Mouse (Mus musculus): ENCODE results near the gene Olfr1120. TPM values are rescaled to one million over a fixed set of nuclear protein-coding genes. Genes with fewer than 3 reads are reported as not detected.
"Not testable (repeated sequence)": the region's sequence is repeated elsewhere in the genome, so short reads cannot be mapped to it uniquely, and the experiment has no call there.

Gene Olfr1120
- not detected in 2 replicates for polyA plus RNA-seq (2012; rRNA removed)

GRCm38 (mm10) chr2:87354515-87354914, at the start of gene Olfr1120:
Gene Olfr1120 (plus strand): TSS chr2:87354815.
- DNase-seq (ENCODE audit: low spot score): no peak

- DNase-seq (ENCODE audit: low spot score): no peak
Measured at GRCm38 (mm10) chr2:87307281-87307680, 47.3 kb upstream of the Olfr1120 start, which contains the start of gene Olfr1118. Gene Olfr1118 (plus strand): TSS chr2:87307581.

- DNase-seq (ENCODE audit: low spot score): not testable (repeated sequence)
Measured at GRCm38 (mm10) chr2:87360121-87360520, 5.5 kb downstream of the Olfr1120 start.

- no peak for DNase-seq (ENCODE audit: low spot score)
Measured at GRCm38 (mm10) chr2:87369595-87369994, 15.0 kb downstream of the Olfr1120 start, which contains the start of gene Olfr1121. Gene Olfr1121 (plus strand): TSS chr2:87369895.

- DNase-seq (ENCODE audit: low spot score): no peak
Measured at GRCm38 (mm10) chr2:87371726-87372125, 17.1 kb downstream of the Olfr1120 start.

- DNase-seq (ENCODE audit: low spot score): no peak
Measured at GRCm38 (mm10) chr2:87383935-87384334, 29.3 kb downstream of the Olfr1120 start.

GRCm38 (mm10) chr2:87385549-87385948, 30.9 kb downstream of the Olfr1120 start, which contains the start of gene Olfr1122:
Gene Olfr1122 (plus strand): TSS chr2:87385849.
- DNase-seq (ENCODE audit: low spot score): no peak

- not testable (repeated sequence) for DNase-seq (ENCODE audit: low spot score)
Measured at GRCm38 (mm10) chr2:87393605-87394004, 39.0 kb downstream of the Olfr1120 start.

- not testable (repeated sequence) for DNase-seq (ENCODE audit: low spot score)
Measured at GRCm38 (mm10) chr2:87394686-87395085, 40.1 kb downstream of the Olfr1120 start.

Other genes with a start within 250 kb of the Olfr1120 start
- not detected in 2 replicates for gene Olfr259, start 240.2 kb upstream of the Olfr1120 start, polyA plus RNA-seq (2012; rRNA removed)
- gene Olfr1110, start 214.5 kb upstream of the Olfr1120 start, polyA plus RNA-seq (2012; rRNA removed): not detected in 2 replicates
- not detected in 2 replicates for gene Olfr1111, start 202.2 kb upstream of the Olfr1120 start, polyA plus RNA-seq (2012; rRNA removed)
- gene Olfr1112, start 167.0 kb upstream of the Olfr1120 start, polyA plus RNA-seq (2012; rRNA removed): not detected in 2 replicates
- not detected in 2 replicates for gene Olfr1113, start 145.8 kb upstream of the Olfr1120 start, polyA plus RNA-seq (2012; rRNA removed)
- gene Olfr1115, start 106.8 kb upstream of the Olfr1120 start, polyA plus RNA-seq (2012; rRNA removed): not detected in 2 replicates
- not detected in 2 replicates for gene Olfr1116, start 87.3 kb upstream of the Olfr1120 start, polyA plus RNA-seq (2012; rRNA removed)
- gene Olfr1118, start 47.2 kb upstream of the Olfr1120 start, polyA plus RNA-seq (2012; rRNA removed): not detected in 2 replicates
- not detected in 2 replicates for gene Olfr1121, start 15.1 kb downstream of the Olfr1120 start, polyA plus RNA-seq (2012; rRNA removed)
- gene Olfr1122, start 31.0 kb downstream of the Olfr1120 start, polyA plus RNA-seq (2012; rRNA removed): not detected in 2 replicates
- not detected in 2 replicates for gene Olfr1123, start 61.8 kb downstream of the Olfr1120 start, polyA plus RNA-seq (2012; rRNA removed)
- not detected in 2 replicates for gene Olfr1124, start 75.5 kb downstream of the Olfr1120 start, polyA plus RNA-seq (2012; rRNA removed)
- gene Olfr1126, start 99.1 kb downstream of the Olfr1120 start, polyA plus RNA-seq (2012; rRNA removed): not detected in 2 replicates
- gene Pramel7, start 142.3 kb downstream of the Olfr1120 start, polyA plus RNA-seq (2012; rRNA removed): not detected in 2 replicates
- gene Pramel6, start 151.8 kb downstream of the Olfr1120 start, polyA plus RNA-seq (2012; rRNA removed): not detected in 2 replicates
- gene Olfr153, start 177.0 kb downstream of the Olfr1120 start, polyA plus RNA-seq (2012; rRNA removed): not detected in 2 replicates
- not detected in 2 replicates for gene Olfr1128, start 190.7 kb downstream of the Olfr1120 start, polyA plus RNA-seq (2012; rRNA removed)
- gene Olfr1129, start 219.1 kb downstream of the Olfr1120 start, polyA plus RNA-seq (2012; rRNA removed): not detected in 2 replicates

Data from urinary bladder, adult 2 months (tissue).